Mouse (Mus musculus) right cerebral cortex, postnatal 4 days (tissue): ENCODE data around the gene Lsm6.
"Not testable (repeated sequence)": the region's sequence is repeated elsewhere in the genome, so short reads cannot be mapped to it uniquely, and the experiment has no call there.

Experiments used
- DNase-seq: peaks from one replicate; pipeline ENCODE4 v3.0.0-alpha.2; 2022

The Lsm6 gene

DNA sequence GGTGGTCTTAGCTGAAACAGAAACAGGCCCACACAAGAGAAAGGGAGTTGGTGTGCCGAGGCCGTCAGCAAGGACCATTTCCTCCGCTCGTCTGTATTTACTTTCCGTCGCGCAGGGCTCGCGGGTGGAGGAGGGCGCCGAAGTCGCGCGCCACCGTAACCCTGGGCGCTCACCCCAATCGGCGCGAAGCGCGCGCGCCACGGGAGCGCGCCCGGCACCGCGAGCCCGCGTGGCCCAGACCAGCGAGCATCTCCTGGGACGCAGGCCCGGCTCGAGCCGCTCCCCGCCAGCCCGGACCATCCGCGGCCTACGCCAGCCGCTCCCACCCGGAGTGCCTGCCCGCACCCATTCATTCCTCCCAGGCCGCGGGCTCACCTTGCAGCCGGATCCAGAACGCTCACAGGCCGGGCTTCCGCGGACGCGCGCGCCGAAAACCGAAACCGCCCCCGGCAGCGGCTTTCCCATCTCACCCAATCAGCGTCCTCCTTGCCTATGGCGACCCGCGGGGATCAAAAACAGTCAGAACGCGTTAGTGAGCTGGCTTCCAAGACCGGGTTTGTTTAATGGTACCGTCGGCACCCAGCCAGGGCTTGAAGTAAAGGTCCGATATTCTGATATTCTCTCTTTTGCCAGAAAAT is at the start of gene Lsm6:
Gene Lsm6 (minus strand): TSS at position 468 of the 638 bp plus-strand sequence.
- DNase-seq = peak; percentile 99

DNA sequence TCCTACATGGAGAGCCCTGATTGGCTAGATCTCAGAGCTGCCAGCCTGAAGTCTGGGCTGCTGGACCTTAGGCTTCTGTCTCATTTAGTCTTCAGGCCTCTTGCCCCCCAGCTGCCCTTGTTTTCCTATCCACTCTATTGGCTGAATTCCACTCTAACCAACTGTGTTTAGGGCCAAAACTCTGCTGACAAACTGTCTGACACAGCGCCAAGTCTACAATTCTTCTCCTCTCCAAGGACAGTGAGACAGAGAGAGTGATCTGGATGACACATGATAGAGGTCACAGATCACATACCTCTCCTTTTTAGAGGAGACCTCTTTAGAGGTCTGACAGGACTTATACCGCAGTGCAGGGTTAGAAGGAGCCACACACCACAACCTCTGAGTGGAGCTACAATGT is 46.1 kb upstream of the Lsm6 start:
- DNase-seq = no peak

DNA sequence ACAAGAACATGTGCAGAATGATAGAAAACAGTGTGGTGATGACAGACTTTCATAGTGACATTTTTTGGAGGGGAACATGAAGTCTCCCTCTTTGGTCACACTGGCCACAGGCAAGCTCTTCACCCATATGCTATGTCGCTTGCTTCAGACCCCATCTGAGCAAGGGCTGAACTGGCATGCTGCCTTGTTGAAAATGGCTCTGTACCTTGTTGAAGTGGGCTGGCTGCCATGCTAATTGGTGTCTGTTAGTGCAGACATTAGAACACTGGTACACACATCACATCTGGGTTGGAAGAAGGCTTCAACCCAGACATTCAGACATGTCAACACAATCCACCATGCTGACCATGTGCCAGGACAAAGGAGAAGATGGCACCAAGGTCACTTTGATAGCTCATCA is 42.1 kb upstream of the Lsm6 start:
- DNase-seq = no peak

- DNase-seq = no peak
Observed at GRCm38 (mm10) chr8:78862046-78862445, 41.1 kb upstream of the Lsm6 start.

DNA sequence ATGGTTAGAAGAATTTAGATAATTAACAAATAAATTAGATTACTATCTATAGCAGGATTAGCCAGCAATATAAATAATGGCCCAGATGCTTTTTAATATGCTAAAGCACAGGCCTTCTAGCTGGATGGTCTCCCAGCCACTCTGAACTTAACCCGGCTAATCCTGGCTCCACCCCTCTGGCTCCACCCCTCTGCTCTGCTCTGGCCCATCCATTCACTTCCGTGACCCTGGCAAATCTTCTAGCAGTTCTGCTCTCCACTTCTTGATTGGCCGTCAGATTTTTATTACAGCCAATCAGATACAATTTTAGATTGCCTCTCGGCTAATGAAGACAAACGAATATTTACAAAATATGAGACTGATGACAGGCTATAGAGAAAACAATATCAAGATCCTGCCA is 39.8 kb upstream of the Lsm6 start:
- DNase-seq = no peak

DNA sequence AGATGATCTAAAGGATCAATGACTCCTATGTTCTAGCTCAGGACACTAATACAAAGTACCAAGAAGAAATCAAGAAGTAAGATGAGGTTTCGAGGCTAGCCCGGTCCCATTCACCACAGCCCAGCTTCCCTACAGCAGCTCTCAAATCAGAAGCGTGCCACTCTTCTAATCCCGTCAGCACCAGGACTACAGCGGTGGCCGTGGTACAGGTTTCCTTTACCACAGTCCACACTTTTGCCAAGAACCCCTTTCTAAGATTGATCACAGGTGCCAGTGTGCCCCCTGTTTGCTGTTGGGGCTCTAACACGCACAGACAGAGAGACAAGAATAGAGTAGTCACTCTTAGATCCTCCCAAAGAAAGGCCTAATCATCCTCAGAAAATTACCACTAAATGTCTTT is 36.5 kb upstream of the Lsm6 start:
- DNase-seq = no peak

- DNase-seq = no peak
Observed at GRCm38 (mm10) chr8:78852279-78852678, 31.3 kb upstream of the Lsm6 start.

- no peak for DNase-seq
Observed at GRCm38 (mm10) chr8:78847240-78847639, 26.3 kb upstream of the Lsm6 start.

DNA sequence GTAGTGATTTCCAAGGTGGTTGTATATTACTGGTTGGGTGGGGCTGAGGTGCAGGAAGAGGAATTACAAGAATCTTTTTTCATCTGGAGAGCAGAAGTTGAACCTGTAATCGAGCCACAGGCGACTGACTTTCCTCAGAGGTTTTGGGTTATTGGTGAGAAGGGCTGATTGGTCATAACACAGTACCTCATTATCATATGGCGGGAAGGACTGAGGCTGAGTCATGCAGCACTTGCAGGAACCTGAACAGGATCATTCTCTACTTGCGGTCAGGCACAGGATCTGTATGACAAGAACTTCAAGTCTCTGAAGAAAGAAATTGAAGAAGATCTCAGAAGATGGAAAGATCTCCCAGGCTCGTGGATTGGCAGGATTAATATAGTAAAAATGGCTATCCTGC is 23.6 kb upstream of the Lsm6 start:
- DNase-seq = no peak

- no peak for DNase-seq
Observed at GRCm38 (mm10) chr8:78838656-78839413, 17.9 kb upstream of the Lsm6 start.

DNA sequence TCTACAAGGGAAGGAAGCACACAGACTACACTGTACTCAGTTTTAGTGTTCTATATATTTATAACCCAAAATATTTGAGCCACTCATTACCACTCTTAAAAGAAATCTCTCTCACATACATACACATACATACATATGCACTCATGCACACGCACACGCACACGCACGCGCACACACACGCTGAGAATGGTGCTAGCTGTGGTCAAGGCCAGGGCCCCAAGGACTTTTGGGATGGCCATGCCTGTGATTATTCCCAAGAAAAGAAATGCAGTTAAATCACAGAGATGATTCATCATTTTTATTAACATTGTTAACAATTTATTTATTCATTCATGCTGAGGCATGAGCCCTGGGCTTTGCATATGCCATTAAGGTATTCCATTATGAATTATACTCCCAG is 15.2 kb upstream of the Lsm6 start:
- DNase-seq = no peak

DNA sequence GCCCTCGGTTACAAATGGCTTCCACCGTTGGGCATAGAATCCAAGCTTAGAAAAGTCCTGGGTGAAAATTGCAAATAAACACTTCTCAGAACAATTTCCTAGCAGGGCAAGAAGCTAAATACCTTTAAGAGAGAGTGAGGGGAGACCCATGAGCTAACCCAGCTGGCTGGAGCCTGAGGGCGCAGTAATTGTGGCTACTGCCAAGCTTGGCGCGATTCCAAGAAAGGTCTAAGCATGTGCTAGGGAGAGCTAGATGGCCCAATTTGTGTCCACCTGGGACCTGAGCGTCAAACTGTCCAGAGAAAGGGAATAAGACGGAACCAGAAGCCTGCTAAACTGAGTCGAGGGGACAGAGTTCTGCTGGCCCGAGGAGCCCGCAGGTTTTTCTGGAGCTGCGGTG is 7.5 kb upstream of the Lsm6 start:
- DNase-seq = no peak

DNA sequence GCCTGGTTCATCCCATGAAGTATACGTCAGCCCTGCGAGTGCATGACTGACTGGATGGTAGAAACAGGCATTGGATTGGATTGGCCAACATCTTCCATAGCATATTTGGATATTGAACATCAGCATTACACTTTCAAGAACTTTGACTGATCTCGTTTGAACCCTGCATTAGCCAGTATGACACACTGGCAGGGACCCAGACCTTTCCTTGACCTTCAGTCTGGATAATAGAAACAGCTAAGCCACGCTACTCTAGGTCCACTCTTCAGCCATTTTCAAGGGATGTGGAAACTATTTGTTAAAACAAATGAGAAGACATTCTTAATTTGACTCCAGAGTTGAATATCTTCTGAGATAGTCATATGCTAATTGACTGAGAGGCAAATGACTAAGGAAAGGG is 3.6 kb upstream of the Lsm6 start:
- DNase-seq = no peak

- DNase-seq = not testable (repeated sequence)
Observed at GRCm38 (mm10) chr8:78819973-78820372, 967 bp downstream of the Lsm6 start.

DNA sequence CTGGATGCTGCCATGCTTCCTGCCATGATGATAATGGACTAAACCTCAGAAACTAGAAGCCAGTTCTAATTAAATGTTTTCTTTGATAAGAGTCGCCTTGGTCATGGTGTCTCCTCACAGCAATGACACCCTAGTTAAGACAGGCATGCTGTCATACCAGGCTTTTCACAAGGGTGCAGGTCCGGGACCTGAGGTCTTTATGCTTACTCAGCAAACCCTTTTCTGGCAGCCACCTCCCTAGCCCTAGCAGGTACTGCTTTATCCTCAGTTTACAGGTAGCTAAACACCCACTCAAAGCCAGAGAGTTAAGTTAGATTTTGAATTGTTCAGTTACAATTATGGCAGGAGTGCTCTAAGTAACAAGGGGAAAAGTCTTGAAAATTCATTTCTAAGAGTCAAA is 6.2 kb downstream of the Lsm6 start:
- no peak for DNase-seq

- DNase-seq = no peak
Observed at GRCm38 (mm10) chr8:78813021-78813420, 7.9 kb downstream of the Lsm6 start.

DNA sequence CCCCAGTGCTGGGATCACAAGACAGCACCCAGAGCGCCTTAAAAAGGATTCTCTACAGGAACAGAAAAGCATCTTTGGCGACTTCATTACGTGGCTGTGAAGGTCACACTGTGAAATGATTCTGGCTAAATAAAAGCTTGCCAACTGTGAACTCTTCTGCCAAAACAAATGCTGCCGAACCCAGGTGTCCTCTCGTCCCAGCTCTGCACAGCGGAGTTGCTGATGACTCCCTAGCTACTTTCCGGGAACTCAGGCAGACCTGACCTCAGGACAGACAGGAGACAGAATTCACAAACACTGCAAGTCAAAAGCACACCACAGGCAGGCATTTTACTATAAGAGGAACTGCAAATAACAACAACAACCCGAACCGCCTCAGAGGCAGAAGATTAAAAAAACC is 8.5 kb downstream of the Lsm6 start:
- no peak for DNase-seq

GRCm38 (mm10) chr8:78811748-78812147 is 9.2 kb downstream of the Lsm6 start:
- no peak for DNase-seq

DNA sequence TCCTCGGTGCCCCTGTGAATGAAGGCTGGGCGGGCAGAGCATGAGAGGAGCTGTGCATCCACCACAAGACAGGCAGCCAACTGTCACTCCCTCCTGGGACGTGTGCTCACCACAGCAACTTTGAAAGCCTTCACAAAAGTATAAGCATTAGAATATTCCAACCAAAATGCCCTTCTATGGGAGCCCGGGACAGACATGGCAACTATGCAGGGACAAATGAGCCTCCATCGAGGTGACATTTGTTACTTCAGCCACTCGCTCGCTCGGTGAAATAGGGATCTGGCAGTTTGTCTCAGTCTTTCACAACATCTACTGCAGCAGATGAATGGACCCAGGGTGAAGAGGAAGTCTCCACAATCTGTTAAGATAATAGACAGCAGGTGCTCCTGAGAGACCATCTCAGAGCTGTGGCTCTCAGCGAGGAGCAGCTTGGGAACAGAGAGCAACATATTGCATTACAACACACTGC is 10.7 kb downstream of the Lsm6 start:
- DNase-seq = no peak

GRCm38 (mm10) chr8:78809454-78810206 is 11.3 kb downstream of the Lsm6 start:
- DNase-seq = no peak

DNA sequence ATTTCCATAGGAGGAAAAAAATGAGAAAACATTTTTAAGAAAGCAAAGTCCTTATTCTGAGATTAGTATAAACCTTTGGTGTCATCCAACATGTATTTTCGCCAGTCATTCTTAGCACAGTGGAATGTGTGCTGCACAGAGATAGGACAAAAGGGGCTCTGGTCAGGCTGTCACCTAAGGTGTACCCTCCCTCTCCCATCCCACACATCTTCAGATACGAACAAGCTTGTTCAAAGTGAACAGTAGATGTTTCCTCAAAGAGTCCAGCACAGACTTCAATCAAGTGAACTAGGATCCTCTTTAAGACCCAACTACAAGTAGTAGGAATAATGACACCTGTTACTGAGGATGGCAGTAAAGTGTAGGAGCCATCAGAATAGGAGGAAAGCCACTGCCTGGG is 12.1 kb downstream of the Lsm6 start:
- DNase-seq = no peak

DNA sequence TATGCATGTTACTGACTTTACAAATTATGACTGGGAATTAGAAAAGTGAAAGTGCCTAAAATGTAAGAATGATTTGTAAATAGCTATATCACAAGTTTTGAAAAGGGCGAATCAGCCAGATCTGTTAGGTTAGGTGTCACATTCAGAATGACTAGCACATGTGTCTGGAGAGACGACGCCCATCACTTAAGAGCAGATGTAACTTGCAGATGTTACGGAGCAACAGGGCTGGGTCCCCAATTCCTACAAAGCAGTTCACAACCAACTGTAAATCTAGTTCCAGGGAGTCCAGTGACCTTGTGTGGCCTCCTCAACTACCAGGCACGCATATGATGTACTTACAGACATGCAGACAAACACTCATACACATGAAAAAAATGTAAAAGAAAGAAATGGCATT is 12.5 kb downstream of the Lsm6 start:
- no peak for DNase-seq

DNA sequence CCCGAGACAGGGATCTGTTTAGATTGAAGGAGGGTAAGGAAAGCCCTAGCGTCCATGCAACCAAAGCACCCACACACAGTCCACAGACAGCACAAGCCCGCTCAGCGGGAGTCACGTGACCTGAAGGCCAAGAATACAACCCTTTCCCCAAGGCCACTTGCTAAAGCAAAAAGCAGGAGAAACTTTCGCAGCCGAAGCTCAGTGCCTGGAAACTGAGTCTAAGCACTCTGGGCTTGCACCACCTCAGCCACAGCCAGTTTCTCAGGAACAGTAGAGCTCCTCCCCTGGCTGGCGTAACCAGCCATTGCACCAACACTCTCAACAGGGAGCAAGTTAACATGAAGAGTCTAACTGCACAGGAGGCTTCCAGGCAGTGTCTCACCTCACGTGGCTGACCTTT is 13.7 kb downstream of the Lsm6 start:
- no peak for DNase-seq

- no peak for DNase-seq
Observed at GRCm38 (mm10) chr8:78806006-78806405, 14.9 kb downstream of the Lsm6 start.
